Mouse (Mus musculus) gastrocnemius, adult 2 months (tissue): ENCODE measurements around the gene Ocln. TPM values are rescaled to one million over a fixed set of nuclear protein-coding genes. Genes with fewer than 3 reads are reported as not detected.
"Not testable (repeated sequence)": the region's sequence is repeated elsewhere in the genome, so short reads cannot be mapped to it uniquely, and the experiment has no call there.

Experiments used
- DNase-seq: peaks from one replicate; pipeline ENCODE4 v3.0.0; 2022
- H3K27ac ChIP-seq: fragments of 200-600 bp; 2 replicates; pipeline ENCODE4 v1.8.1; 2022; ENCODE audit warnings: mild to moderate bottlenecking
- H3K4me3 ChIP-seq: fragments of 200-600 bp; 2 replicates; pipeline ENCODE4 v1.8.1; 2022; ENCODE audit warnings: mild to moderate bottlenecking, moderate library complexity
- CTCF ChIP-seq: fragments of 200-600 bp; IDR thresholded peaks from 2 replicates; pipeline ENCODE4 v1.8.1; 2022; ENCODE audit warnings: antibody characterized with exemption, mild to moderate bottlenecking, moderate library complexity
- intact Hi-C: fragments of 180-260 bp; cut with DNase I; formaldehyde crosslinking; loops from one replicate; pipeline ENCODE4 v1.15.1; 2025
- total RNA-seq, 2 experiments: library from RNA; stranded (reverse); gene quantifications; 2 replicates each; pipeline ENCODE4 v1.2.3; 2021

Ocln gene
- total RNA-seq, 2 experiments from 2014 or later, result 0.15 TPM; not detected in 1

GRCm38 (mm10) chr13:100495337-100495736, 57.2 kb downstream of the Ocln start:
- TF ChIP-seq CTCF, result no peak
- Histone ChIP-seq H3K4me3 (no peak overlapping the region), H3K27ac (no peak overlapping the region)
- DNase-seq, result no peak
- intact Hi-C loops, result loop anchor here (10.0 kb wide), 2 partner anchors 119 to 149 kb away; partner anchors contain the start of gene Marveld2

GRCm38 (mm10) chr13:100494370-100494769, 58.1 kb downstream of the Ocln start:
- H3K4me3 ChIP-seq, H3K27ac ChIP-seq, DNase-seq: not testable (repeated sequence)
- peak; percentile 4; the same call in 1 of the 2 replicates for TF ChIP-seq CTCF
- intact Hi-C loops, result loop anchor here (5.0 to 10.0 kb wide), 3 partner anchors 120 to 338 kb away; partner anchors contain the start of genes Marveld2 and Slc30a5

- DNase-seq, result no peak
- TF ChIP-seq CTCF, result no peak
- intact Hi-C loops, result loop anchor here (5.0 to 10.0 kb wide), 3 partner anchors 121 to 339 kb away; partner anchors contain the start of genes Marveld2 and Slc30a5
- H3K4me3 ChIP-seq, result no peak overlapping the region
- no peak overlapping the region for H3K27ac ChIP-seq
Observed at GRCm38 (mm10) chr13:100493313-100493712, 59.2 kb downstream of the Ocln start.

- Histone ChIP-seq H3K27ac (peak within 1 kb of the TSS; percentile 92), H3K4me3 (peak within 1 kb of the TSS; percentile 93)
- peak; percentile 97 for TF ChIP-seq CTCF
- intact Hi-C loops, result loop anchor here (5.0 to 10.0 kb wide), 3 partner anchors 123 to 340 kb away; partner anchors contain the start of genes Marveld2 and Slc30a5
- DNase-seq, result peak; percentile 88
Observed at GRCm38 (mm10) chr13:100492061-100492787, 60.3 kb downstream of the Ocln start, which contains the start of gene Gtf2h2. Gtf2h2 (minus strand) TSS chr13:100492579.

GRCm38 (mm10) chr13:100491623-100492022, 60.9 kb downstream of the Ocln start:
- no peak for DNase-seq
- no peak for TF ChIP-seq CTCF
- Histone ChIP-seq H3K27ac (peak overlapping the region; percentile 92), H3K4me3 (peak overlapping the region; percentile 93)
- intact Hi-C loops, result loop anchor here (5.0 to 10.0 kb wide), 3 partner anchors 123 to 341 kb away; partner anchors contain the start of genes Marveld2 and Slc30a5

- TF ChIP-seq CTCF, result no peak
- intact Hi-C loops, result loop anchor here (5.0 to 10.0 kb wide), 3 partner anchors 124 to 342 kb away; partner anchors contain the start of genes Marveld2 and Slc30a5
- Histone ChIP-seq H3K27ac (no peak overlapping the region), H3K4me3 (no peak overlapping the region)
- DNase-seq, result no peak
Observed at GRCm38 (mm10) chr13:100490424-100490823, 62.1 kb downstream of the Ocln start.

GRCm38 (mm10) chr13:100483610-100484009, 68.9 kb downstream of the Ocln start:
- Histone ChIP-seq H3K4me3 (no peak overlapping the region), H3K27ac (no peak overlapping the region)
- DNase-seq, result no peak
- intact Hi-C loops, result no loop called here
- no peak for TF ChIP-seq CTCF

- no peak overlapping the region for H3K4me3 ChIP-seq
- intact Hi-C loops, result no loop called here
- no peak for DNase-seq
- TF ChIP-seq CTCF, result no peak
- H3K27ac ChIP-seq, result no peak overlapping the region
Observed at GRCm38 (mm10) chr13:100463527-100464222, 88.8 kb downstream of the Ocln start.

GRCm38 (mm10) chr13:100461336-100461735, 91.2 kb downstream of the Ocln start:
- intact Hi-C loops, result no loop called here

GRCm38 (mm10) chr13:100452415-100453127, 99.9 kb downstream of the Ocln start, which contains the start of gene Naip1:
Naip1 (minus strand) TSS chr13:100452869.
- H3K4me3 ChIP-seq, H3K27ac ChIP-seq, DNase-seq, intact Hi-C loops: not testable (repeated sequence)

More at GRCm38 (mm10) chr13:100461336-100461735, 91.2 kb downstream of the Ocln start:
- DNase-seq, result no peak
- TF ChIP-seq CTCF, result no peak
- Histone ChIP-seq H3K27ac (no peak overlapping the region), H3K4me3 (no peak overlapping the region)

GRCm38 (mm10) chr13:100449495-100449894, 103.0 kb downstream of the Ocln start:
- no peak overlapping the region for H3K4me3 ChIP-seq
- no peak for TF ChIP-seq CTCF
- intact Hi-C loops, result no loop called here
- H3K27ac ChIP-seq, result no peak overlapping the region
- DNase-seq, result no peak

Other genes with a start within 250 kb of the Ocln start
- under 1 TPM; 0.03 to 0.08 TPM for gene Naip6, start 235.0 kb downstream of the Ocln start, total RNA-seq
- gene Naip1, start 99.8 kb downstream of the Ocln start, total RNA-seq, result not detected
- 10 to 100 TPM; 20.7 to 22.4 TPM for gene Gtf2h2, start 60.1 kb downstream of the Ocln start, total RNA-seq
- under 1 TPM; 0.51 to 0.64 TPM for gene Marveld2, start 64.3 kb upstream of the Ocln start, total RNA-seq
- gene Ak6, start 98.3 kb upstream of the Ocln start, total RNA-seq, result 10 to 100 TPM; 67.2 to 80.7 TPM
- 10 to 100 TPM; 11.4 to 13.7 TPM for gene Rad17, start 98.3 kb upstream of the Ocln start, total RNA-seq
- gene Taf9, start 98.9 kb upstream of the Ocln start, total RNA-seq, result 1 to 10 TPM in 1 of 2 experiments, under 1 TPM in 1; 0.56 to 7.4 TPM
- under 1 TPM; 0.15 to 0.17 TPM for gene Ccdc125, start 117.0 kb upstream of the Ocln start, total RNA-seq
- gene Cdk7, start 178.2 kb upstream of the Ocln start, total RNA-seq, result 10 to 100 TPM; 11.5 to 13.6 TPM
- gene Mrps36, start 191.9 kb upstream of the Ocln start, total RNA-seq, result 100 to 1,000 TPM; 118 to 180 TPM
- not detected for gene Cenph, start 223.2 kb upstream of the Ocln start, total RNA-seq
- gene Ccnb1, start 233.9 kb upstream of the Ocln start, total RNA-seq, result not detected